Mouse (Mus musculus): ENCODE measurements around the gene Slco3a1.

- TF ChIP-seq POLR2A (IDR thresholded peaks at IDR 0.05; ENCODE audit: low read depth, low read length) (no peak), CTCF (conservative IDR thresholded peaks at IDR 0.05; ENCODE audit: insufficient read depth, insufficient read length, low read depth, low read length) (no peak)
Observed at GRCm38 (mm10) chr7:74541958-74542357, 12.6 kb downstream of the Slco3a1 start.
